Mouse (Mus musculus): ENCODE measurements around the gene Rfx8. TPM values are rescaled to one million over a fixed set of nuclear protein-coding genes. Genes with fewer than 3 reads are reported as not detected.

Rfx8 gene
- total RNA-seq (2022) = under 1 TPM in 2 of 4 experiments, not detected in 2; 0.17 to 0.32 TPM

DNA sequence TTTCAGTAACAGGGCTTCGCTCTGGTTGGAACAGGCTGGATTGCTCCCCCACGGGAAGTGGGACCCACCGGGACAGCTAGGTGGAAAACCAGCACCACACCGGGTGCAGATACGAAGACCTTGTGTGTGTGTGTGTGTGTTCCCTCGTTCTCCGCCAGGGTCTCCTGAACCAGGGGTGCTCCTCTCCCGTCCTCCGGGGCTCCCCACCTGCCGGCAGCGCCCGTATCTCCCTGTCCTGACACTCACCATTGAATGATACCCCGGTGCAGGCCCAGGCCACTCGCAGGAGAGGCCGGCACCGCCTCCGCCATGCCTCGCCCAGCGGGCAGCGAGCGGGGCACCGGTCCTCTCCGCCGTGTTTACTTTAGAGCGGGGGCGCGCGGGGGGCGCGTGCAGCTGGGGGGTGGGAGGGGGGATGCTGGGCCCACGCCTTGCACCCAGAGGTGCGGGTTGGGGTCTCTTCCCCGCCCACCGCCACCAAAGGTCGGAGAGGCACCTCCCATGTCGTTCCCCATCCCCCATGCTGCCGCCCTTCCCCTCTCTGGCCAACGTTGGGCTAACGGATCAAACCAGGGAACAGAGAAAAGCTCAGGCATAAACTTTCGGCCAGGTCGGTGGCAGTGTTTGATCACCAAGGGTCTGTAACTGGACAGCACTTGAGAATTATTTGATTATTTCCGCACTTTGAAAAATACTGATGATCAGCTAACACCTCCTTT is at the start of gene Rfx8:
Gene Rfx8 (minus strand): TSS at position 366 of the 719 bp plus-strand sequence.
- no peak for DNase-seq (ENCODE audit: low spot score in 2 of 2)

DNA sequence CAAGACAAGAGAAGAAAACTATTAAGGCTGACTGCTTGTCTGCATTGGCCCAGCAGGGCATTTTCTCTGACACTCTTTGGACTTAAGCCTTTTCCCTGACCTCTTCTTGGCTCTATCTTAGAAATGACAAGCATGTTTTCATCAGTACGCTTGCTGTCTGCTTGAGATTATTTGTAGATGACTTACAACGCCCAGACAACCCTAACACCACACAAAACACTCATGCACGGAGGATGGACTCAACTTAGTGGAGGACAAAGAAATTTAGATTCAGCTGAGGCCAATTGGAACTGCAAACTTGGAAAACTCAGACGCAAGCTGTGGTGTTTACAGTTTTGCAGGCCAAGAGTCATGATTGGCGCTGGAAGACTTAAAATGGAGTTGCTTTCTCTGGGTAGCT is 49.6 kb upstream of the Rfx8 start:
- DNase-seq (ENCODE audit: low spot score in 2 of 2) = no peak

DNA sequence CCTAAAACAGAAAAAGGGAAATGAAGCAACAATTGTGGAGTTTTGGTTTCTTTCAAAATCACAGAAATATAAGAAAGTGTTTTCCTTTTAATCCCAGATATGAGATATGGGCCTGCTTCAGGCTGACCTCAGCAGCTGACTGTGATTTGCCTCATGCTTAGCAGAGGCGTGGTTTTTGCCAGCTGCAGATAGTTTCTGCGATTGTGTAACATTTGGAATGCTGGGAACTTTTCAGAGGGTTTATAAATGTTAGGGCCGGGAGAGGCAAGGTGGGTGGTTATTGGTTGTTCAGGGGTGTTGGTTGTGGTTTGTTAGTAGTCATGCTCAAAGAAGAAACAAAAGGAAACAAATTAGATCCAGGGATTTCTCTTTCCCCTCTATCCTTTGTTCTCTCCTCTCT is 47.2 kb upstream of the Rfx8 start:
- no peak for DNase-seq (ENCODE audit: low spot score in 2 of 2)

DNA sequence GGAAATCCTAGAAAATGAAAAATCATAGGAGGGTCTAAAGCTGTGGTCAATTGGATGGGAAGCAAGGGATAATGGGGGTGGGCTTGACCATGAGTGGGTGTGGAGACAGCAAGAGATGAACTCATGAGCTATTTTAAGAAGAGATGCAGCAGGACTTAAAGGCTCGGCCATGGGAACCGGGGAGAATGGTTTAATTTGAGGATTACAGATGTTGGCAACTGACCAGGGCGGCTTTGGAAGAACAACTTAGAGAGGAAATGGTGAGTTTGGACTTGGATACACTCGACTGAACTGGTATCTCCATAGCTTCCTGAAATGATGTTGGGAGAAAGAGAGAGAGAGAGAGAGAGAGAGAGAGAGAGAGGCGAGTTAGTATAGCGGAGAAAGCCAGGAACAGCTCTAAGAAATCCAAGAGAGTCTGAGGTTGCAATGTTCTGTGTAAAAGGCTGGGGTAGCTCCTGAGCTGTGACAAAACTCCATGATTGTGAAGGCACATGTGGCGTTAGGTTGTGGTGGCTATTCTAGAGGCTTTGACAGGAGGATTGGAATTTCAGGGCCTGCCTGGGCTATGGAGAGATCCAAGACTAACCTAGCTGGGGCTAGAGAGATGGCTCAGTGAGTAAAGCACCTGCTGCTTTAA is 45.2 kb upstream of the Rfx8 start:
- no peak for DNase-seq (ENCODE audit: low spot score in 2 of 2)

DNA sequence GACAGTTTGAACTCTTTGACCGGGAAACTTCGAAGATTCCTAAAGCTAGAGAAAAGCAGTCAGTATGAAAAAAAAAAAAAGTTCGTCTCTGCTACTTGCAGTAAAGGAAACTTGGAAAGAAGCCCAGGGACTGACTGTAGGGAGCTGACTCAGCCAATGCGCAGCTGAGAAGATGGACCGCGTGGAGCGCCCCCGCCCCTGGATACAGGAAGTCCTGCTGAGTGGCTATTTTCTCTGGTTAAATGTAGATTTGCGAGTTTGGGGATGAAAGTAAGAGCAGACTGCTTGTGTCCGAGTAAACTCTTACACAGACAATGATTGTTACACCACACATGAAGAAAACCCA is 41.2 kb upstream of the Rfx8 start:
- peak; percentile 47 to 82 for DNase-seq (ENCODE audit: low spot score in 2 of 2)

DNA sequence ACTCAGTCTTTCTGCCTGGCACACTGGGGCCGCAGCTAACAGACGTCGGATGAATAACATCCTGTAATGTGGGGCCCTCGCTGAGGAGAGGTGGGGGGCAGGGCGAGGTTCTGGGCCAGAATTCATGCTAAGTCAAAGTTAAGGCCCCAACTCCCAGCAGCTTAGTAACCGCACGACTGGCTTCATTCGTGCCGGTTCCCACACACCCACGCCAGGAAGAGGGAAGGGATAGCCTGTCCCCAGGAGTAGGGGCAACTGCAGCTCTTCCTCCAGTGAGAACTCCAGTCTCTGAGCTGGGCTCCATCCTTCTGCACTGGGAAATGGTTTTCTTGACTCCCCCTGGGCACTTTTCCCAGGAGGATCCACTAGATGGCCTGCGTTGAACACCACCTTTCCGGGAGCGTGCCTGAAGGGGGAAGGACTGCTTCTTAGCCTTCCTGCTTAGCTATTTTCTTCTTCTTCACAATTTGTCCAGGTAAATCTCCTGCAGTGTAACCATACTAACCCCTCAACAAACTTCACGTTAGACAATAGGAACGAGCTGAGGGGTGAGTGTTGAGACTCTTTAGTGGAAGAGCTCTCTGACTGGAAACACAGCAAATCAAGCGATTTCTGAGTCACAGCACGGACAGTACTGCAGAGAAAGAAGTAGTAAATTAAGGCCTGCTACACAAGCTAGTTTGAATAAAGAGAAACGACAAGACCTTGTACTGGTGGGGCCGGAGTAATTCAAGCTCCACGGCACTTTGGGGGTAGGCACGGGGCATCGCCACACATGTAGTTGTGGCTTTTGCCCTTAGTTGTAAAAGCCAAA is 40.6 kb upstream of the Rfx8 start:
- peak; percentile 35 to 45 for DNase-seq (ENCODE audit: low spot score in 2 of 2)

DNA sequence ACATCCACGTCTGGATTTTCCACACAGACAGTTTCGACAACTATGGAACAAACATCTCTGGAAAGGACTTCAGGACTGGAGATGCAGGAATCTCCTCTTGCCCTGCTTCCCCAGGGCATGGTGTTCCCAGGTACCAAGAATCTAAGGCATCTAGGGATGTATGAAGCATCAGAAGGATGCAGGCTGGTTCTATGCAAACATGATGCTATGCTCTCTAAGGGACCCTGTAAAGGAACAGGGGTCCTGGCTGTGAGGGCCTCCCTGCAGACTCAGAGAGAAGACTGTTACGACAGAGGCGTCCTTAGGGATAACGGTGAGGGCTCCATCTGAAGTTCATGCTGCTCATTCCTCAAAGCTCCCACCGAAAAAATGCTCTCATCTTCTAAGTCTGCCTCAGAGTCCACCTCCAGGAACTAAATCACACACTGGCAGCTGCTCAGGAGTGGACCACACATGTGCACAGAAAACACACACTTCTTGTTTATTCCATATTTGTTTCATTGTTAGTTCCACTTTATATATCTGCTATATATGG is 39.5 kb upstream of the Rfx8 start:
- DNase-seq (ENCODE audit: low spot score in 2 of 2) = no peak

DNA sequence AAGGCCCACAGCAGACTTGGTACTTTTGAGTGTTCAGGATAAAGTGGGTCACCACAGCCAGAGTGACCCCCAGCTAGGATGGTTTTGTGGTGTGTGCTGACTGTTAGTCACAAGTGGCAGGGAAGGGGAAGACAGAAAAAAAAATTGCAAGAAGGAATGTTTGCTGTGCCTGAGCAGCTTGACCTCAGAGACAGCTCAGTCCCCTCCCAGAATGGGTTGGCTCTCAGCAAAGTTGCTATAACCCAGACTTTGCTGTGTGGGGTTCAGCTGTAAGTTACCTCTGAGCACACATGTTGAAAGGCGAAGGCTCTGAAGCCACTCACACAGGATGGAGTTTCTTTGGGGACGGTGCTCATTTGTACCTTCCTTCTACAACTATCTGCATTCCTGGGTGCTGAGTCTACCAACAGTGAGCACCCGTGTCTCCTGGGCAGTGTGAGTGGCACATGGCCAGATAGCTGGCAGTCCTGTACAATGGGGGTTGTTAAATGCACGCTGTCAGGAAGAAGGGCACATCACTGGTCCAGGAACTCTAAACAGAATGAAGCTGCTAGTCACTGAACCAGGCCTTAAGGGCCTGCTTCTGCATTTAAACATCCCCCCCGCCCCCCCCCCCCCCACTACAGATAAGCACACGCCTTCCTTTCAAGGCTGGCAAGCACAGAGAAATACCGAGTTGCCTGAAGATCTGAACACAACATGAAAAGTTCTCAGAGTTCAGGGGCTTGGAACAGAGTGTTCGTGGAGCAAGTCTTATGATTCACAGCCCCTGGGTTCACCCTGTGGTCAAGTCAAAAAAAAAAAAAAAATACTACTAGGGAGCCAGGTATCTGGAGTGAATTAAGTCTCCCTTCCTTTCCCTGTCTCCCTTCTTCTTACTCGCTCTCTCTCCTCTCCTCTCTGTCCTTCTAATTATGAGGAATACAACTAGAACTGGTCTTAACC is 38.7 kb upstream of the Rfx8 start:
- no peak for DNase-seq (ENCODE audit: low spot score in 2 of 2)

DNA sequence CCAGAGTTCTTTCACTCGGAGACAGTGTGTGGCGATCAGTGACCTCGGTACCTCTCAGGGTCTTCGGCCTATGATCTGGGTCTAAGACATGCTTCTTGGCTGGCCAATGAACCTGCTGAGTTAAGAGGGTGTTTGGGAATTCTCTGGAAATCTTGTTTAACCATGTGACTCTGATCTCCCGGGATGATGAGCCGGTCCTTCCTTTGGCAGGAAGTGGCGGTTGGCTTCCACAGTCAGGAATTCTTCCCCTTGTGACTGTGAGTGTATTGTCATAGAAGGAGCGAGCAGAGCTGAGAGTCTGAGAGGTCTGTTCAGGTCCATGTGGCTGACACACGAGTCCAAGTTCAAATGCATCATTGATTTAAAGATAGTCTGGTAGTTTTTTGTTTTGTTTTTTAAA is 37.4 kb upstream of the Rfx8 start:
- no peak for DNase-seq (ENCODE audit: low spot score in 2 of 2)

DNA sequence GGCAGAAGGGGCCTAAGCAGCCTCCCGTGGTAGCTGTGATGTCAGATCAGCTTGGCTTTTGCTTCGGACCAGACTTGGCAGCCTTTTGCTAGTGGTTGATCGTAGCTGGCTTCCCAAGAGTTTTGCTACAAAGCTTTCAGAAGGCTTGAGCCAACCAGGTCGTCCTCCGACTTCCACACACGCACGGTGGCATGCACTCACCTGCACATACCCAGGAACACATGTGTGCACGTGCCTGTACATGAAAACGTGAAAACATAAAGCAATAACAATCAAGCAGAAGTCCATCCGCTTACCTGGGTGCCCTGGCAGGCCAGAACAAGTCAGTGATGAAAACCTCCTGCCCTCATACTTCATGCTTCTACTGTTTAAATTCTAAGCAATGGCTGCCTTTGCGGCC is 36.2 kb upstream of the Rfx8 start:
- DNase-seq (ENCODE audit: low spot score in 2 of 2) = no peak

DNA sequence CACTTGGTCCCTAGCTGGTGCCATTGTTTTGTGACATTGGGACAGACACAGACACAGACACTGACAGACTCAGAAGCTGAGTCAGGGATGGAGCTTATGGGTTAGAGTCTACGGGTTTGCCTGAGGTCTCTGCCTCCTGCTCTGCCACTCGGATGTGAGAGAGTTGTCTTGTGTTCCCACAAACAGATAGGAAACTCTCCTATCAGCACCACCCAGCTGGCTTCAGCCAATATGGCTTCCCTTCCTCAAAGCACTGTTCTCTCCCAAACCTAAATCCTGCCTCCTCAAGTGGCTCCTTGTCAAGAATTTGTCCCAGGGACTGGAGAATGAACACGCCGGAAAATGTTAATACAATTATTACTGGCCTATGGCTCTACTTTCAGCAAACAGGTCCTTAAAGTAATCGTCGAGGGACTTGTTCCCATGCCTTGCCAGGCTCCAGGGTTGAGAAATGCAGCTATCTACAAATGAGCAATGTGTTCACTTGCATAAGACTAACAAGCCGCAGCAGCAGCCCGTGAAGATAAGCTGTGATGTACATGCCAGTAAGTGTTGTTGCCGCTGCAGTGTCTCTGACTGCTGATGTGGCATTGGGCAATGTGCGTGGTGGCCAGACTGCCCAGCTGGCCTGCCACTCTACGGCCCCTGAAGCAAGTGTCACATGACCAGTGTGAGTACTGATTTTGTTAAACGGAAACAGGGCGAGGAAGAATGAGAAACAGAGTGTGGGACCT is 33.6 kb upstream of the Rfx8 start:
- DNase-seq (ENCODE audit: low spot score in 2 of 2) = no peak

DNA sequence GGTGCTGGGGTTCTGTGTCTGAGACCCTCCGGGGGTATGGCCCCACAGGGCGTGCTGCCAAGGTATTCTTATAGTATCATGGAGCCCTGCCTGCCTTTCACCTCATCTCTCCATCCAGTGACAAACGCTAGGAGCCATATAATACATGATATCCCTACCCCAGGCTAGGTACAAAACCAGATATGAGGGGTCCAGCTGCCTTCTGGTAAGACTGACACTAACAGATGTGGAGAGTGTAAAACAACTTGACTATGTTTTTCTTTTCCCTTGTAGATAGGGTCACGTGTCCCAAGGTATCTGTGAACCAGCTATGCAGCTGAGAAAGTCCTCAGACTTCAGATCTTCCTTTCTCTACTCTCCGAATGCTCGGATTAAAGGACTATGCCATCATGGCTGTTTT is 30.7 kb upstream of the Rfx8 start:
- no peak for DNase-seq (ENCODE audit: low spot score in 2 of 2)

DNA sequence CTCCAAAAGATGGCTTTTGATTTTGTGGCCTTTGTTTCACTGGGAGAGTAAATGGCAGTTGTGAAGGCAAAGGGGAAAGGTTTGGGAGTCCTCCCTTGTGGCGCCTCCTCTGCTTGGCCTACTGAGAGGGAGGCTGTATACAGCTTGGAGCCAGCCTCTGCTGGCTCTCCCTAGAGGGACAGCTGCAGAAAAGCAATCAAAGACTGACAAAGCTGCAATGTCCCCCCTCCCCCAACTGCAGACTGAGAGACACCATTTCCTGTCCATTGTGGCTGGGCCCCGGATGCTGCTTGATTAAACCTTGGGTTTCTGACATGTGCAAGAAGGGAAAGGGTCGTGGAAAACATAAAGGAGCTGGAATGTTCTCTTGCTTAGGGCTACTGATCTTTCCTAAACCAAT is 28.9 kb upstream of the Rfx8 start:
- no peak for DNase-seq (ENCODE audit: low spot score in 2 of 2)

DNA sequence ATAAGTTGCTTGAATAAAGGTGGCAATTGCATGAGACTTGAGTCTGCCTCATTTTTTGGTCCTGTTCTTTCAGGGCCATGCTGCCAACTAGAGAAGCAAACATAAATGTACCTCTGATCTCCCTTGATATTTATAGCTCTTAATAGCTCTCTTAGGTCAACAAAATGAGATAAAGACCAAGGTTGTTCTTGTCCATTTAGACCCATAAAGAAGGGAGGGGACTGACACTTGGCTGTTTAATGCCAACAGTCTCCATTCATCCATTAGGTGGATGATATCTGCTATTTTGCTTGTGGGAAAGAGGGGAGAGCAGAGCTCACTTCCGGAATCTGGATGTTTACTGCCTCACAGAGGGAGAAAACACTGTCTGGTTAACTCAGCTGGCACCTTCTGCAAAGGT is 28.4 kb upstream of the Rfx8 start:
- no peak for DNase-seq (ENCODE audit: low spot score in 2 of 2)

DNA sequence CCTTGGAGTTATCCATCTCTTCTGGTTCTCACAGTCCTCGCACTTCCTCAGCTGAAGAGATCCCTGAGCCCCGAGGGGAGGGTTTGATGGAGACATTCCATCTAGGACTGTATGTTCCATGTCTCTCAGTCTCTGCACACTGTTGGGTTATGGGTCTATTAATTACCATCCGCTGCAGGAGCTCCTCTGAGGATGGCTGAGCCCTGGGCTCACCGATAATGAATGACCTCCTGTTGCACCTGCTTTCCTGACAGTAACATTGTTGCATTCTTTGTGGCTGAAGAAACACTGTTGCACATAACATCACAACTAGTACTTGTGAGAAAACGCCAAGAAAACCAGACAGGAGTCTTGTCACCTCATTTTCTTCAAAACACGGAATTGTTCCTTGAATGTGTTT is 27.9 kb upstream of the Rfx8 start:
- DNase-seq (ENCODE audit: low spot score in 2 of 2) = no peak

DNA sequence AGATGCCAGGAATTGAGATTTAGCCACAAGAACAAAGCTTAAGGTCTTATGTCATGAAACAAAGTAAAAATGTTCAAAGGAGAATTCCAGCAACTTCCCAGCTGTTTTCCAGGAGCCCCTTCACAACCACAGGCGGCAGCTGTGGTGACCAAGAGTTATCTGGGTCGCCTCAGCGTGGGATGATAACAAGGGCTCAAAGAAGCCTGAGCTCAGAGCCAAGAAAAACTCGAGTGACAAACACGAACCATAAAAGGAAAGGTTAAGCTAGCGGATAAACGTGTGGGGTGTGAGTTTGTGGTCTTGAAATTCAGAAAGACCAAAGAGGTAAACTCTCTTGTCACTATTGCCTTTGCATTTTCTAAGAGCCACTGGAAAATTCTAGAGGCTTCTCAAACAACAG is 25.7 kb upstream of the Rfx8 start:
- DNase-seq (ENCODE audit: low spot score in 2 of 2) = no peak

DNA sequence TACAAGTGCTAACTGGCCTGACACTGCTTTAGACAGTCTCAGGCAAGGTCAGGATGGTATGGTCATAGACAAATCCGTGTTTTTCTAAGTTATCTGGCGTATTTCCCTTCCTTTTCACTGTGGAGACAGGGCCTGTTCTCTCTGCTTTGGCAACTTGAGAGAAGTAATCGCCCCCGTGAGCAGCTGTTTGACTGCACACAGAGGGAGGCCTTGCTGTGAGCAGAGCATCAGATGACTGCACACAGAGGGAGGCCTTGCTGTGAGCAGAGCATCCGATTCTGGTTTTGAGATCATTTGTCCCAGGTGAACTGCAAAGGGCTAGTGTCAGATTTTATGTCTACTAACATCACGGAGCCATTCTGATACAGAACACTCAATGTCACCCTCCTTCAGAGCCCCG is 20.2 kb upstream of the Rfx8 start:
- no peak for DNase-seq (ENCODE audit: low spot score in 2 of 2)

DNA sequence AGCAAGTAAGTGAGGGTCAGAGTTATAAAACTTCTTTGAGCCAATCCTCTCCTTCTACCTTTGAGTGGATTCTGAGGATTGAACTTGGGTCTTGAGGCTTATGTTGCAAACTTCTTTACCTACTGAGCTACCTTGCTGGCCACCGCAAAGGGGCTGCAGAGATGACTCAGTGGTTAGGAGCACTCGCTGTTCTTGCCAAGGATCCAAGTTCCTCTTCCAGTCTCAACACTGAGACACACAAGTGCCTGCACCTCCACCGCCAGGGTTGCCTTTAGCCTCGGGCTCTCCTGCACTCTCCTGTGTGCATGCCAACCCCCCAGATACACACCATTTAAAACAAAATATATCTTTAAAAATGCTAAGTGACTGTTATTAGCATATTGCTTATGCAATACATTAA is 19.2 kb upstream of the Rfx8 start:
- no peak for DNase-seq (ENCODE audit: low spot score in 2 of 2)

DNA sequence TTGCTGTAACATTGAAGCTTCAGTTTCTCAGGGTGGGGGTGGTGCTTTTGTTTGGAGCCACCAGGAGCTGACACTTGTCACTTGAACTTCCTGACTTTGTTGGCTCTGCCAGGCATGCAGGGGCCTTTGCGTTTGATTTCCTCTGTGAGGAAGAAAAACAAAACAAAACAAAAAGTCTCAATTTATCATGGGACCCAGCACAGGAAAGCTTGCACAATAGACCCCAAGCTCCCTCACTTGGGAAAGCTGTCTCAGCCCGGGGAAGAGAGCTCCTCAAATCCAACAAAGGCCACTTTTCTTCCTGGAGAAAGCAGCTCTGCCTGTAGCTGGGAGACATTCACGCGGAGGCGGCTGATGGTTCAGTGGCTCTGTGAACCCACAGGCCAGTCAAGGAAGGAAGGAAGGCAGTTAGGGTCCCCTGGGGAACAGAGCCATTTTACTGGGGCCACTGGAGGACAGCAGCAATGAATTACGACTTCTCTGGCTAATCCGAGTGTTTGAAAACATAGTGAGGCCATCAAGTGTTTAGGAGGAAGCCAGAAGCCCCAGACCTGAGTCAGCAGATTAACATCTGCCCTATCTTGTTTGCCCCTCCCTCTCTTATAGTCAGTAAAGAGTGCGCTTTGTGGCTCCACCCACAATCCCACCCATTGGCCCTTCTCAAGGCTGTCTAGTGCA is 15.3 kb upstream of the Rfx8 start:
- DNase-seq (ENCODE audit: low spot score in 2 of 2) = no peak

DNA sequence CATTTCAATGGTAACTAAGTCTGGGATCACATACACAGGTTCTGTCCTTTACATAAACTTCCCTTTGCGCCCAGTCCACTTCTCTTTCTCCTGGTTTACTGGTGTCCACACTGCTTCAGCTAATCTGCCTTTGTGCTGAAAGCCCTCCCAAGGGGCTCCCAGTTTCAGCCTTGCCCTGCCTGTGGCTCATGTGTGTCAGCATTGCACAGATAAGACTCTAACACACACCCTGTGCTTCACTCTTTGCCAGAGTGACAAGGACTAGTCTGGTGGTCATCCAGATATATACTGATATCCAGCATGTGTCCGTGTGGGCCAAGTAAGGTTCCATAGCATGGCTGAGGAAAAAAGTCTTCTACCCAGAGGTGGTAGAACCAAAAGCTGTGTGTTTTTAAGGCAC is 14.7 kb upstream of the Rfx8 start:
- DNase-seq (ENCODE audit: low spot score in 2 of 2) = no peak

Measured in left cerebral cortex, adult 8-10 months (tissue).